Mouse (Mus musculus) midbrain, embryonic 15.5 days (tissue): ENCODE measurements at regions not wholly inside any gene's neighbourhood (a gene's known extent, or its start where the extent isn't known, plus 50 kb on each side); places are given as distances from the start of the nearest gene placed in this dataset. TPM values are rescaled to one million over a fixed set of nuclear protein-coding genes. Genes with fewer than 3 reads are reported as not detected.

Experiments
- ATAC-seq: fragments of 200-750 bp; cut with Nextera tagmentation; replicated peaks from 2 replicates; pipeline ENCODE4 v1.8.0; 2017; ENCODE audit warnings: moderate TSS enrichment
- H3K27ac ChIP-seq: fragments of 300-500 bp; sonication (generic); 2 replicates; pipeline ENCODE4 v1.5.1; 2015; ENCODE audit warnings: mild to moderate bottlenecking, inconsistent platforms
- H3K27me3 ChIP-seq: fragments of 300-500 bp; sonication (generic); replicated peaks from 2 replicates; pipeline ENCODE4 v1.6.1; 2015; ENCODE audit warnings: inconsistent platforms
- H3K36me3 ChIP-seq: fragments of 300-500 bp; sonication (generic); replicated peaks from 2 replicates; pipeline ENCODE4 v1.6.1; 2015; ENCODE audit warnings: inconsistent platforms
- H3K4me1 ChIP-seq: fragments of 300-500 bp; sonication (generic); 2 replicates; pipeline ENCODE4 v1.6.1; 2015; ENCODE audit warnings: inconsistent platforms
- H3K4me2 ChIP-seq: fragments of 300-500 bp; sonication (generic); 2 replicates; pipeline ENCODE4 v1.6.1; 2015; ENCODE audit warnings: inconsistent platforms, mild to moderate bottlenecking, moderate library complexity
- H3K4me3 ChIP-seq: fragments of 300-500 bp; sonication (generic); 2 replicates; pipeline ENCODE4 v1.5.1; 2015; ENCODE audit warnings: mild to moderate bottlenecking, inconsistent platforms
- H3K9ac ChIP-seq: fragments of 300-500 bp; sonication (generic); 2 replicates; pipeline ENCODE4 v1.6.1; 2015; ENCODE audit warnings: mild to moderate bottlenecking, inconsistent platforms
- H3K9me3 ChIP-seq: fragments of 300-500 bp; sonication (generic); 2 replicates; pipeline ENCODE4 v1.6.1; 2016; ENCODE audit warnings: inconsistent platforms
- WGBS: fragments of 180-500 bp; shearing (Covaris S2); methylation state at CpG from one replicate; pipeline ENCODE4 v1.1.7; 2015; ENCODE audit warnings: mixed read lengths; 5-methylcytosine and 5-hydroxymethylcytosine counted together
- microRNA-seq: library from miRNA; unstranded; fragments of <30 nt; microRNA quantifications from one replicate; pipeline ENCODE4, GENCODE M21; 2016

DNA sequence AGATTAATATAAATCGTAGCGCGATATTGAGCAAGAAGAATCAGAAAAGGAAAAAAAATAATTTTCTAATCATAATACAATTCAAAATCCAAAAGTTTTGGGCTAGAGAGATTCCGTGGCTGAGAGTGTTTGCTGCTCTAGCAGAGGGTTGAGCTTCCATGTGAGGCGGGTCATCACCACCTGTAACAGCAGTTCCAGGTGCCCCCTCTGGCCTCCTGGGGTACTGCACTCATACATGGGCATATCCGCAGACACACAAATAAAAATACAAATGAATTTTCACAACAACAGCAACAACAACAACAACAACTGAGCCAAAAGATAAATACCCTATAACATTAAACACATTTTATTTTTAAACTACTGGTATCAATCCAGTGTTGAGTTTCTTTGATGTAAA, 94.7 kb upstream of the Chrm3 start:
- Histone ChIP-seq H3K4me2 (no peak overlapping the region), H3K4me1 (no peaks in the 10 kb centered on the region), H3K9ac (no peak overlapping the region), H3K27me3 (no peaks in the 10 kb centered on the region), H3K4me3 (no peak overlapping the region), H3K9me3 (no peaks in the 10 kb centered on the region), H3K27ac (no peak overlapping the region), H3K36me3 (no peaks in the 10 kb centered on the region)
- ATAC-seq: no peak
- WGBS: 94% methylated on average over 6 of the region's 6 CpGs

DNA sequence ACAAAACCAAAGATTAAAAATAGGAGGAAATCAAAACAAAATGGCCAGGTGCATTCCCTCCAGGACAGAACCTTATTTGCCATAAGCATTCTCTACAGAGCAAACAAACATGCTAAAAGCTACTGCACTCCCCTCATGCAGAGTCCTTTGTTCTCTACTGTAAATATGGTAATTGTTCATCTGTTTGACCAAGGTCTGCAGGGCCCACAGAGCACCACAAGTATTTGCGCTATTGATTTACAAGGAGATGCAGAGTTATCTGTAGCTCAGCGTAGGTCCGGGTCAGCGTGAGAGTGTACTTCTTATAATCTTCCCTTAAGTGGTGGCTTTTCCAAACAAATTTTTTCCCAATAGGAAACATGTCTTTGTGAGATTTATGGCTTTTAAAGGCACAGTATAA, 94.0 kb upstream of the Chrm3 start:
- Histone ChIP-seq H3K4me1 (no peaks in the 10 kb centered on the region), H3K36me3 (no peaks in the 10 kb centered on the region), H3K9ac (no peak overlapping the region), H3K4me3 (no peak overlapping the region), H3K4me2 (no peak overlapping the region), H3K27me3 (no peaks in the 10 kb centered on the region), H3K9me3 (no peaks in the 10 kb centered on the region), H3K27ac (no peak overlapping the region)
- ATAC-seq: no peak
- WGBS: 79% methylated on average over 4 of the region's 4 CpGs

DNA sequence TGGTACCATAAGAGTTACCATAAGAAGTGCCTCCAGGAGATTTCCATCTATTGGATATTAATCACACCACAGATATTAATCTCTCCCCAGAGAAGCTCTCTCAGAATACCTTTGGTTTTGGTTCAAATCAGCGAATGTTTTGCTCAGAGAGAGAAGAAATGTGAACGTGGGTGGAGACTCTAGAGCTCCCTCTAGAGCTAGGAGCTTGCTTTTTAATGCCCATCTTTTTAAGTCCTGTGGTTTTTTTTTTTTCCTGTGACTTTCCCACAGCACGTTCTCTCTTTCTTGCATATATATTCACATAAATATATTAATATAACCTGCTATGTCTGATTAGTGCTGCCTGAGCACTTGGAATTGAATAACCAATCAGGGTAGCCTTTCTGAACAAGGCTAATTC, 90.4 kb upstream of the Chrm3 start:
- H3K27ac ChIP-seq: no peak overlapping the region
- H3K9ac ChIP-seq: no peak overlapping the region
- no peaks in the 10 kb centered on the region for H3K9me3 ChIP-seq
- no peak overlapping the region for H3K4me2 ChIP-seq
- 41% methylated on average over 3 of the region's 3 CpGs for WGBS
- ATAC-seq: no peak
- H3K27me3 ChIP-seq: no peaks in the 10 kb centered on the region
- H3K4me1 ChIP-seq: no peaks in the 10 kb centered on the region
- H3K36me3 ChIP-seq: no peaks in the 10 kb centered on the region
- no peak overlapping the region for H3K4me3 ChIP-seq

DNA sequence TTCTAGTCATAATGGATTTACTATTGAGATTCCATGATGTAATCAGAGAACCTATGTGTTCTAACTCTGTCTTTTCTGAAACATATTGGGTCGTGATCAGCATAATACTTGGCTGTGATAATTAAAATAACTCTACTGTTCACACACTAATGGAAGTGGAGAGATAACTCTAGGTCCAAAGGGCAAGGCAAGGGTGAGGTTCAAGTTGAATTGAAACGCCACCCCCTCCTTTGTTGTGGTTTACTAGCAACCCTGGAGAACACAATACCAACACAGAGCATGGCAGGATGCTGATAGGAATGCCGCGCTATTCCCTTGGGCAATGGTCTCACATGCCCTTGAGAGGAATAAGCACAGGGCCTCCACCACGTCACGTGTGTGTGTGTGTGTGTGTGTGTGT, 88.9 kb upstream of the Chrm3 start:
- no peak for ATAC-seq
- Histone ChIP-seq H3K27me3 (no peaks in the 10 kb centered on the region), H3K4me3 (no peak overlapping the region), H3K27ac (no peak overlapping the region), H3K9me3 (no peaks in the 10 kb centered on the region), H3K4me2 (no peak overlapping the region), H3K4me1 (no peaks in the 10 kb centered on the region), H3K36me3 (no peaks in the 10 kb centered on the region), H3K9ac (no peak overlapping the region)
- WGBS: 87% methylated on average over 6 of the region's 6 CpGs

DNA sequence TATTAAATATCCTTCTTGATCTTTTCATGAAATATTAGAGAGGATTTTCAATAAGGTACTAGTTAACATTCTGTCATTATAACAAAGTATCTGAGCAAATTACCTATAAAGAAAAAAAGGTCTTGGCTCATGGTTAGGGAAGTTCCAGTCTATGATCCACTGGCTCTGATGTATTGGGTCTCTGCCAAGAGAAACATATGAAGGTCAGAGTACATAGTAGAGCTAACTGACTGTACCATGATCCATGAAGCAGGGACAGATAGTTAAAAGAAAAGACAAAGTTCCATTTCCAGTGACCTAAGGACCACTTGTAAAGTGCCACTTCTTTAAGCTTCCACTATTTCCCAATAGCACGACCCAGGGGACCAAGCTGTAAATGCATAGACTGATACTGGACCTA, 87.2 kb upstream of the Chrm3 start:
- no peak overlapping the region for H3K9ac ChIP-seq
- H3K4me2 ChIP-seq: no peak overlapping the region
- no peak overlapping the region for H3K27ac ChIP-seq
- 88% methylated on average over 1 of the region's 1 CpGs for WGBS
- H3K27me3 ChIP-seq: no peaks in the 10 kb centered on the region
- no peaks in the 10 kb centered on the region for H3K36me3 ChIP-seq
- no peaks in the 10 kb centered on the region for H3K4me1 ChIP-seq
- no peak overlapping the region for H3K4me3 ChIP-seq
- H3K9me3 ChIP-seq: no peaks in the 10 kb centered on the region
- no peak for ATAC-seq

DNA sequence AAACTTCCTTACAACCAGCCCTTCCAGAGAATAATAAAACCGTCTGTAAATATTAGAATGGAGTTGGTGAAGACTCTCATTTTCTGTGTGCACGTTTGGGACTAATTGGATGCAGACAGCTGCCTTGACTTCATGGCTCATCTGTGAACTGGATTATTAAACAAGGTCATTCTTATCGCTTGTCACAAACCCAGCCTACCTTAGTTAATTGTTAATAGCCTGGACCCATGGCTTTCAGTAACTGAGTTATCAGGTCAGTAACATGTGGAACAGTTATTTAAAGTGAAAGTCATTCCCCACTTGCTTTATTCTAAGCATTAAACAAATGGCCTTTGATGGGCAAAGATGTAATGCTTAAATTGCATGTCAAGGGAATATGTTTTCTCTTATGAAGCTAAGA, 85.0 kb upstream of the Chrm3 start:
- H3K4me3 ChIP-seq: no peak overlapping the region
- no peak overlapping the region for H3K9ac ChIP-seq
- 45% methylated on average over 3 of the region's 3 CpGs for WGBS
- H3K4me2 ChIP-seq: no peak overlapping the region
- H3K4me1 ChIP-seq: no peaks in the 10 kb centered on the region
- no peaks in the 10 kb centered on the region for H3K9me3 ChIP-seq
- no peaks in the 10 kb centered on the region for H3K27me3 ChIP-seq
- ATAC-seq: no peak
- no peaks in the 10 kb centered on the region for H3K36me3 ChIP-seq
- no peak overlapping the region for H3K27ac ChIP-seq

Small RNA genes in the stretch of these regions (microRNA-seq; reads per million reads assigned to microRNA genes)
- not detected for gene Gm23415
